Mouse (Mus musculus) liver, postnatal 0 days (tissue): Measurements from ENCODE around the gene Timm44.

Experiments
- CTCF ChIP-seq: sonication (generic); IDR thresholded peaks from 2 replicates; pipeline ENCODE4 v1.5.1; 2016; ENCODE audit warnings: antibody characterized with exemption, low read depth
- EP300 ChIP-seq: IDR thresholded peaks from 2 replicates; pipeline ENCODE4 v1.6.1; 2016; ENCODE audit warnings: antibody characterized with exemption, low read depth, mild to moderate bottlenecking

GRCm38 (mm10) chr8:4258678-4259077 lies 17.0 kb downstream of the Timm44 start:
- TF ChIP-seq EP300 (no peak), CTCF (no peak)
